Mouse (Mus musculus): Measurements from ENCODE around the gene Cdkn1a. TPM values are rescaled to one million over a fixed set of nuclear protein-coding genes. Genes with fewer than 3 reads are reported as not detected.
"Not testable (repeated sequence)": the region's sequence is repeated elsewhere in the genome, so short reads cannot be mapped to it uniquely, and the experiment has no call there.

Gene Cdkn1a
- polyA plus RNA-seq (2012; rRNA removed) = 7.6 and 8.0 TPM in 2 replicates

GRCm38 (mm10) chr17:29090776-29091175 is at the start of gene Cdkn1a:
Gene Cdkn1a (plus strand): TSS chr17:29090976.
- H3K36me3 ChIP-seq (ENCODE audit: control insufficient read depth, insufficient read depth, low read length) = no peaks in the 10 kb centered on the region
- WGBS = 88% methylated on average over 3 of the region's 3 CpGs
- TF ChIP-seq CTCF (IDR thresholded peaks at IDR 0.05; ENCODE audit: extremely low read depth, insufficient read depth, insufficient read length, insufficient replicate concordance) (no peak), POLR2A (IDR thresholded peaks at IDR 0.05; ENCODE audit: low read depth, low read length) (no peak)
- H3K4me1 ChIP-seq (ENCODE audit: control insufficient read depth, insufficient read depth, insufficient read length) = peaks cover 13% of the 10 kb centered on the region
- DNase-seq (ENCODE audit: low read depth in 1 of 2, low spot score in 2 of 2) = no peak
- H3K4me3 ChIP-seq (ENCODE audit: extremely low read depth, insufficient read depth, insufficient read length) = no peak within 1 kb of the TSS
- no peak within 1 kb of the TSS for H3K27ac ChIP-seq (ENCODE audit: insufficient read depth, low read length)
- peaks cover 5% of the 10 kb centered on the region for H3K27me3 ChIP-seq (ENCODE audit: control insufficient read depth, insufficient read depth, low read length)

- H3K27me3 ChIP-seq (ENCODE audit: control insufficient read depth, insufficient read depth, low read length); DNase-seq (ENCODE audit: low read depth in 1 of 2, low spot score in 2 of 2); H3K4me1 ChIP-seq (ENCODE audit: control insufficient read depth, insufficient read depth, insufficient read length); H3K4me3 ChIP-seq (ENCODE audit: extremely low read depth, insufficient read depth, insufficient read length); H3K27ac ChIP-seq (ENCODE audit: insufficient read depth, low read length): not testable (repeated sequence)
- H3K36me3 ChIP-seq (ENCODE audit: control insufficient read depth, insufficient read depth, low read length) = peaks cover 56% of the 10 kb centered on the region
- WGBS = 71% methylated on average over 3 of the region's 3 CpGs
Observed at GRCm38 (mm10) chr17:29041632-29042031, 49.1 kb upstream of the Cdkn1a start.

DNA sequence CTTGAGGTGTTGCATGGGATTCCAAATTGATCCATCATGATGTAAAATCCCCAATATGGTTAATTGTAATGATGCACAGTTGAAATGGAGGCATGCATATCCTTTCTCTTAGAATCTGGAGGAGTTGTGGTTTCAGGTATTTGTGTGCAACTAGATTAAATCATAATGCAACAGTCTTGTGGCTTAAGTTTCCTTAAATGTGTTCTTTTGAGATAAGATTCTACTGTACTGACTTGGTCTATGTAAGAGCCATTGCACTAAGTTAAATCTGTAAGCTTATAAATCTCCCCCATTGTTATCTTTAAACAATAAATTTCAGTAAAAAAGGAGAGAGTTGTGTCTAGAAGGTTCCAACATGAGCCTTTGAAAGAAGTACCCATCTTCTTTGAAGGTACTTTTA is 48.2 kb upstream of the Cdkn1a start:
- H3K36me3 ChIP-seq (ENCODE audit: control insufficient read depth, insufficient read depth, low read length) = peaks cover 51% of the 10 kb centered on the region
- no peaks in the 10 kb centered on the region for H3K4me1 ChIP-seq (ENCODE audit: control insufficient read depth, insufficient read depth, insufficient read length)

GRCm38 (mm10) chr17:29043583-29043982 is 47.2 kb upstream of the Cdkn1a start:
- DNase-seq (ENCODE audit: low read depth in 1 of 2, low spot score in 2 of 2) = no peak
- Histone ChIP-seq H3K36me3 (ENCODE audit: control insufficient read depth, insufficient read depth, low read length) (peaks cover 43% of the 10 kb centered on the region), H3K4me3 (ENCODE audit: extremely low read depth, insufficient read depth, insufficient read length) (no peak overlapping the region), H3K27ac (ENCODE audit: insufficient read depth, low read length) (no peak overlapping the region), H3K4me1 (ENCODE audit: control insufficient read depth, insufficient read depth, insufficient read length) (no peaks in the 10 kb centered on the region), H3K27me3 (ENCODE audit: control insufficient read depth, insufficient read depth, low read length) (no peaks in the 10 kb centered on the region)
- WGBS = 94% methylated on average over 3 of the region's 3 CpGs
- TF ChIP-seq CTCF (IDR thresholded peaks at IDR 0.05; ENCODE audit: extremely low read depth, insufficient read depth, insufficient read length, insufficient replicate concordance) (no peak), POLR2A (IDR thresholded peaks at IDR 0.05; ENCODE audit: low read depth, low read length) (no peak)

More for the DNA sequence above, 48.2 kb upstream of the Cdkn1a start:
- DNase-seq (ENCODE audit: low read depth in 1 of 2, low spot score in 2 of 2) = no peak
- no peak overlapping the region for H3K27ac ChIP-seq (ENCODE audit: insufficient read depth, low read length)
- no peaks in the 10 kb centered on the region for H3K27me3 ChIP-seq (ENCODE audit: control insufficient read depth, insufficient read depth, low read length)
- TF ChIP-seq CTCF (IDR thresholded peaks at IDR 0.05; ENCODE audit: extremely low read depth, insufficient read depth, insufficient read length, insufficient replicate concordance) (no peak), POLR2A (IDR thresholded peaks at IDR 0.05; ENCODE audit: low read depth, low read length) (no peak)
- H3K4me3 ChIP-seq (ENCODE audit: extremely low read depth, insufficient read depth, insufficient read length) = no peak overlapping the region

GRCm38 (mm10) chr17:29044146-29044924 is 46.4 kb upstream of the Cdkn1a start:
- Histone ChIP-seq H3K36me3 (ENCODE audit: control insufficient read depth, insufficient read depth, low read length) (peaks cover 38% of the 10 kb centered on the region), H3K4me3 (ENCODE audit: extremely low read depth, insufficient read depth, insufficient read length) (no peak overlapping the region), H3K27me3 (ENCODE audit: control insufficient read depth, insufficient read depth, low read length) (no peaks in the 10 kb centered on the region), H3K4me1 (ENCODE audit: control insufficient read depth, insufficient read depth, insufficient read length) (no peaks in the 10 kb centered on the region), H3K27ac (ENCODE audit: insufficient read depth, low read length) (no peak overlapping the region)
- 80% methylated on average over 6 of the region's 6 CpGs for WGBS
- TF ChIP-seq CTCF (IDR thresholded peaks at IDR 0.05; ENCODE audit: extremely low read depth, insufficient read depth, insufficient read length, insufficient replicate concordance) (no peak), POLR2A (IDR thresholded peaks at IDR 0.05; ENCODE audit: low read depth, low read length) (no peak)
- DNase-seq (ENCODE audit: low read depth in 1 of 2, low spot score in 2 of 2) = no peak

DNA sequence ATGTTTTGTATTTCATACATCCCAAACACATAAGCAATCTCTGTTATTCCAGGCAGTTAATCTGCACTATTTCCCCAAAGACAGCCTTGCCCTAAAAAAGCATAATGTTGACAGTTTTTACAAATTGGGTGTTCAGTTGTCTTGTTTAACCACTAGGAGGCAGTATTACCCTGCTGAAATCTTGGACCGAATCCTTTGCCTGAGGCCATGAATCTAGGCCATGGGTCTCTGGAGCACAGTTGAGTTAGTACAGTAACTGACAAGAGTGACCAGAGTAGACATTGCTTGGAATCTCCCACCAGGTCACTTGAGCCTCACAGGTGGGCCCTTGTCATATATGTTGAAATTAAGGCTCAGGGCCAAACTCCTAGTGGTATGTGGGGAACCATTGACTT is 45.9 kb upstream of the Cdkn1a start:
- 69% methylated on average over 1 of the region's 1 CpGs for WGBS
- Histone ChIP-seq H3K36me3 (ENCODE audit: control insufficient read depth, insufficient read depth, low read length) (peaks cover 32% of the 10 kb centered on the region), H3K4me1 (ENCODE audit: control insufficient read depth, insufficient read depth, insufficient read length) (no peaks in the 10 kb centered on the region), H3K4me3 (ENCODE audit: extremely low read depth, insufficient read depth, insufficient read length) (no peak overlapping the region), H3K27ac (ENCODE audit: insufficient read depth, low read length) (no peak overlapping the region), H3K27me3 (ENCODE audit: control insufficient read depth, insufficient read depth, low read length) (no peaks in the 10 kb centered on the region)
- no peak for TF ChIP-seq POLR2A (IDR thresholded peaks at IDR 0.05; ENCODE audit: low read depth, low read length)
- peak; percentile 15; the same call in 1 of the 2 replicates for TF ChIP-seq CTCF (IDR thresholded peaks at IDR 0.05; ENCODE audit: extremely low read depth, insufficient read depth, insufficient read length, insufficient replicate concordance)
- peak in 1 of 2 experiments; percentile 47 for DNase-seq (ENCODE audit: low read depth in 1 of 2, low spot score in 2 of 2)

DNA sequence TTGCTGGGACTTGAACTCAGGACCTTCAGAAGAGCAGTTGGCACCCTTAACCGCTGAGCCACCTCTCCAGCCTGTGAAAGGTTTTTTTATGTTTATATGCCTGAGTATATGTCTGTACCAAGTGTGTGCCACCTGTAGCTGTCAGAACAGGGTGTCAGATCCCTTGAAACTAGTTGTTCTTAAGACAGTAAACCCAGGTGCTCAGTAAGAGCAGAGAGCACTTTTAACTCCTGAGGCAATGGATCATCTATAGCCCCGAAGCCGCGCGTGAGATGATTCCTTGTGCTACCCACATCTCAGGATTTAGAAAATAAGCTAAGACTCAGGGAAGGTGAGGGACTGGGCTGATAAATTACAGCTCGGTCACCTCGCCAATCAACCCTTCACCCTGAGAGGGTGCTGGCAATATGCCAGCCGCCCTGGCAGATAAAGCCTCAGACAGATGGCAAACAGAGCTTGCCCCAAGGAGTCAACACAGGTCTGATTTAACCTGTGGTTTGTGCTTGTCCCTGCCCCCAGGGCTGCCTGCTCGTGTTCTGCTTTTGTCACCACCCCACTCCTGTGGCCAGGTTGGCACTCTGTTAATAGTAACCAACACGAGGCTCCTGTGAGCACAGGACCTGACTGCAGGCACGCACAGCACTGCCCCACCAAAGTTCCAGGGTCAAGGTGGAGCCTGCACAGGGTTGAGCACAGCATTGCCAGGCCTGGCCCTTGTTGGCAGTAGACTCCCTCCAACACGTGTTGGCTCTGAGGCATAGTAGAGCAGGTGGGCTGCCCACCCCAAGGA is 44.8 kb upstream of the Cdkn1a start:
- 63% methylated on average over 12 of the region's 12 CpGs for WGBS
- Histone ChIP-seq H3K4me1 (ENCODE audit: control insufficient read depth, insufficient read depth, insufficient read length) (no peaks in the 10 kb centered on the region), H3K4me3 (ENCODE audit: extremely low read depth, insufficient read depth, insufficient read length) (no peak overlapping the region), H3K36me3 (ENCODE audit: control insufficient read depth, insufficient read depth, low read length) (peaks cover 25% of the 10 kb centered on the region), H3K27ac (ENCODE audit: insufficient read depth, low read length) (no peak overlapping the region), H3K27me3 (ENCODE audit: control insufficient read depth, insufficient read depth, low read length) (no peaks in the 10 kb centered on the region)
- no peak for DNase-seq (ENCODE audit: low read depth in 1 of 2, low spot score in 2 of 2)
- TF ChIP-seq CTCF (IDR thresholded peaks at IDR 0.05; ENCODE audit: extremely low read depth, insufficient read depth, insufficient read length, insufficient replicate concordance) (no peak), POLR2A (IDR thresholded peaks at IDR 0.05; ENCODE audit: low read depth, low read length) (no peak)

Data from spleen, adult 2 months (tissue).